Mouse (Mus musculus): ENCODE data around the gene Nckap5.
A peak's percentile ranks its signal among the peaks of the same experiment; 100 is the strongest.

Nckap5 gene

GRCm38 (mm10) chr1:126544471-126544870 is 286.1 kb downstream of the Nckap5 start:
- DNase-seq: peak; percentile 90

DNA sequence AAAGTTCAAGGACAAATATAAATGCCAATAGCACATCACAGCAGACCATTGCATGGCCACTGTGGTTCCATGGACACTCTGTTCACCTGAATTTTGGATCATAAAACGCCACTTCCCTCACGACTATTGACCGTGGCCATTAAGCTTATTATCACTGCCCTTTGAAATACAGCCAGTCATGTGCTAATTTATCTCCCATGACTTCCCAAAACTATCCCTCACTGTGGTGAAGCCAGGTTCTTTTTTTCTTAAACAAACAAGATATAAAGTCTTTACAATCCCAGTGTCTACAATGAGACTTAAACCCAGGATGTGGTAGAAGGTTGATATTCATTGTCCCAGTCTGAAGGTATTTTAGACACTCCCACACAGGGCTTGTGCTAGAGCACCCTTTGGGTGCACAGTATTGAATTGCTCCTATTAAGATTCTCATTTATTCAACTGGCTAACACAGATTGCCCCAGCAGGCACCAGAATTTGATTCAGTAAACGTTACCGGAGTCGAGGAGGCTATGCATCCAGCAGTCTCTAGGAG is 293.3 kb downstream of the Nckap5 start:
- DNase-seq: peak; percentile 52

- DNase-seq: no peak
Measured at GRCm38 (mm10) chr1:126535527-126535926, 295.1 kb downstream of the Nckap5 start.

- no peak for DNase-seq
Measured at GRCm38 (mm10) chr1:126534046-126534445, 296.6 kb downstream of the Nckap5 start.

- DNase-seq: no peak
Measured at GRCm38 (mm10) chr1:126528043-126528598, 302.5 kb downstream of the Nckap5 start.

GRCm38 (mm10) chr1:126518067-126518466 is 312.5 kb downstream of the Nckap5 start:
- DNase-seq: peak; percentile 58

DNA sequence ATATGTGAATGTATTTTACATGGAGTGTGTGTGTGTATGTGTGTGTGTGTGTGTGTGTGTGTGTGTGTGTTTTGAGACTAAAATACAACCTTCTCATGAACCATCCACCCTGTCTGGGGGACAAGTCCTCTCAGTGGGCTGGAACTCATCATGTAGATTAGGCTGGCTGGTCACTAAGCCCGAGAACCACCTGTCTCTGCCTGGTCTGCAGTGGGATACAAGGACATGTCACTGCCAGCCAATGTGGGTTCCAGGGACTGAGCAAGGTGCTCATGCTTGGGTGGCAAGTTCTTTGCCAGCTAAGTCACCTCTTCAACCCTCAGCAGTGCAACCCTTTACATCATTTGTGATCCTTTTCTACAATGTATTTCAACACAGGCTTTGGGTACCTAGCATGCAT is 313.2 kb downstream of the Nckap5 start:
- peak; percentile 61 for DNase-seq

- DNase-seq: no peak
Measured at GRCm38 (mm10) chr1:126515054-126515756, 315.4 kb downstream of the Nckap5 start.

DNA sequence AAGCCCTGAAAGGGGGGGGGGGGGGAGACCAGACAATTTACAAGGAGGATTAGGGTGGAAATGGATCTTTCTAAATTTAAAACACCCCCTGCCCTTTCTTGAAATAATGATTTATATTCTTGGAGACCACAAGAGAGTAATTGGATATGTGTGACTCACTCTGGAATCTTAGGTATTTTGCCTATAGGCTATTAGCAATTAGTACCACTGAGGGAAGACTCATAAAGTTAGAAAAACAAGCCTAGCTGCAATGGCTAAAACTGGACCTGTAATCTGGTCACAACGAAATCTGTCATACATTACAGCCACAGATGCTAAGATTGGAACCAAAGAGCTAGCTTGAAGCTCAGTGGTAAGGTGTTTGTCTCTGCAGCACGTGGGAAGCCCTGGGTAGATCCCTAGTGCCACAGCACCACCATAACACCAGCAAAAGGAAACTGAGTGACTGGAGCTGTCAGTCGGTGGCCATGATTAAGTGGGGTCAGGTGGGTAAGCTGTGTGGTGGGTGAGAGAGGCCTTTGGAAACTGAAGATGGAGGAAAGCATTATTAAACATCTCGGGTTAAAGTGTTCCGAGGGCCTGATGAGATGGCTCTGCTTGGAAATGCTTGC is 318.7 kb downstream of the Nckap5 start:
- no peak for DNase-seq

- no peak for DNase-seq
Measured at GRCm38 (mm10) chr1:126504717-126505116, 325.9 kb downstream of the Nckap5 start.

- peak; percentile 92 for DNase-seq
Measured at GRCm38 (mm10) chr1:126502741-126503140, 327.9 kb downstream of the Nckap5 start.

- DNase-seq: no peak
Measured at GRCm38 (mm10) chr1:126496722-126497121, 333.9 kb downstream of the Nckap5 start.

GRCm38 (mm10) chr1:126492206-126493071 is 338.2 kb downstream of the Nckap5 start:
- peak; percentile 93 for DNase-seq

- peak; percentile 71 for DNase-seq
Measured at GRCm38 (mm10) chr1:126491412-126491811, 339.2 kb downstream of the Nckap5 start.

- DNase-seq: no peak
Measured at GRCm38 (mm10) chr1:126490256-126490655, 340.3 kb downstream of the Nckap5 start.

GRCm38 (mm10) chr1:126484664-126485087 is 345.9 kb downstream of the Nckap5 start:
- peak; percentile 99 for DNase-seq

- DNase-seq: no peak
Measured at GRCm38 (mm10) chr1:126483665-126484064, 346.9 kb downstream of the Nckap5 start.

DNA sequence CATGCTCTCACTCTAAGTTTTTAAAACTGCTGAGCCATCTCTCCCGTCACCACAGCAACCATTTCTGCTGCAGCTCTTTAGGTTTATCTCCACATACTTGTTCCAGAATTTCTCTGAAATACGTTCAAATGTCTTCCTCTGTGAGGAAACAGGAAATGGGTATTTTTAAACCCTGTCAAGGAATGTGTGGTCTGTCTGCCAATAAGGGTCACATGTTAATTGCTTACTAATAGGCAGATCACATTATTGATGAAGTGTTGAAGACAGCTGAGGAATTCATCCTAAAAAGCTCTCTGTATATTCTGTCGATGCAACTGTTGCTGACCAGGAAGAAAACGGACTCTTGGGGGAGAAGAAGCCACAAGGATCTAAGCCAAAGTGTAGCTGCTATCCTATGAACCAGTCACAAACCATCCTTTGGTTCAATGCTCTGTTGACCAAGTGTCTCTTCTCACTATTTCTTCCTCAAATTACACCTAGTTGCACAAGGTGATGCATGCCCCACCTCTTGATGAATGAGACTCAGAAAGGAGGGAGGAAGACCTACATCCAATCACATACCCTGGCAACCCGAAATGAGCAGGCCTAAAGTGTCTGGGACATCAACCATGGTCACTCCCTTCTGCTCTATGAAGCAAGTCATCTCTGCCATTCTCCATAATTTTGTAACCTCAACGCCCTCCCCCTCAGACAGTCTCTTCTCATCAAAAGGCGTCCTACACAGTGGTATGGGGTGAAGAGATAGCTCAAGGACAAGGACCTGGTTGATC is 349.0 kb downstream of the Nckap5 start:
- DNase-seq: no peak

GRCm38 (mm10) chr1:126473044-126473443 is 357.6 kb downstream of the Nckap5 start:
- no peak for DNase-seq

- no peak for DNase-seq
Measured at GRCm38 (mm10) chr1:126471419-126471818, 359.2 kb downstream of the Nckap5 start.

- no peak for DNase-seq
Measured at GRCm38 (mm10) chr1:126470883-126471282, 359.7 kb downstream of the Nckap5 start.
